Mouse (Mus musculus) stomach, postnatal 0 days (tissue): ENCODE results near the gene Trim69. TPM values are rescaled to one million over a fixed set of nuclear protein-coding genes. Genes with fewer than 3 reads are reported as not detected.
"Not testable (repeated sequence)": the region's sequence is repeated elsewhere in the genome, so short reads cannot be mapped to it uniquely, and the experiment has no call there.

Experiments used
- ATAC-seq: fragments of 200-750 bp; cut with Nextera tagmentation; 2 replicates; pipeline ENCODE4 v1.8.0; 2017; ENCODE audit not compliant: low FRiP score, low TSS enrichment
- DNase-seq: peaks from one replicate; pipeline ENCODE4 v3.0.0-alpha.2; 2016; ENCODE audit warnings: low spot score
- H3K27ac ChIP-seq: fragments of 300-500 bp; sonication (generic); replicated peaks from 2 replicates; pipeline ENCODE4 v1.5.1; 2014; ENCODE audit warnings: mild to moderate bottlenecking, control low read depth
- H3K27me3 ChIP-seq: fragments of 300-500 bp; sonication (generic); 2 replicates; pipeline ENCODE4 v1.6.1; 2014; ENCODE audit warnings: low read length; ENCODE audit not compliant: control insufficient read depth, insufficient read depth
- H3K36me3 ChIP-seq: fragments of 300-500 bp; sonication (generic); 2 replicates; pipeline ENCODE4 v1.6.1; 2014; ENCODE audit warnings: low read length, mixed read lengths; ENCODE audit not compliant: control insufficient read depth, insufficient read depth
- H3K4me1 ChIP-seq: fragments of 300-500 bp; sonication (generic); replicated peaks from 2 replicates; pipeline ENCODE4 v1.6.1; 2014; ENCODE audit warnings: antibody characterized with exemption; ENCODE audit not compliant: control insufficient read depth, insufficient read depth
- H3K4me2 ChIP-seq: fragments of 300-500 bp; sonication (generic); replicated peaks from 2 replicates; pipeline ENCODE4 v1.6.1; 2014; ENCODE audit warnings: low read depth, mild to moderate bottlenecking, control low read depth, moderate library complexity
- H3K4me3 ChIP-seq: fragments of 300-500 bp; sonication (generic); 2 replicates; pipeline ENCODE4 v1.5.1; 2014; ENCODE audit warnings: low read depth, low read length, control low read depth
- H3K9ac ChIP-seq: fragments of 300-500 bp; sonication (generic); 2 replicates; pipeline ENCODE4 v1.6.1; 2014; ENCODE audit warnings: mild to moderate bottlenecking, low read length, control low read depth, mixed read lengths
- H3K9me3 ChIP-seq: fragments of 300-500 bp; sonication (generic); 2 replicates; pipeline ENCODE4 v1.6.1; 2016; ENCODE audit warnings: low read length; ENCODE audit not compliant: control insufficient read depth
- CTCF ChIP-seq: IDR thresholded peaks from 2 replicates; pipeline ENCODE4 v1.5.1; 2016; ENCODE audit warnings: antibody characterized with exemption, low read depth, mild to moderate bottlenecking, moderate library complexity
- EP300 ChIP-seq: optimal IDR thresholded peaks from 2 replicates; pipeline ENCODE3; 2016; ENCODE audit warnings: antibody characterized with exemption
- WGBS: fragments of 180-500 bp; shearing (Covaris S2); extraction: QIAGEN DNeasy Blood & Tissue Kit; methylation state at CpG from one replicate; pipeline ENCODE4 v1.1.7; 2014; 5-methylcytosine and 5-hydroxymethylcytosine counted together
- polyA plus RNA-seq: library from polyadenylated mRNA; unstranded; fragments of >200 nt; fragmentation: Nextera tagmentation; extraction: Ambion mirVana; gene quantifications from 2 replicates; pipeline ENCODE4 v1.2.1, GENCODE M21; 2015

Trim69 gene
- polyA plus RNA-seq, 1 experiment from 2014 or later = not detected

GRCm38 (mm10) chr2:122210534-122211228 is 50.2 kb downstream of the Trim69 start:
- H3K9me3 ChIP-seq = no peaks in the 10 kb centered on the region
- ATAC-seq (no peak), DNase-seq (no peak)
- H3K4me2 ChIP-seq = no peak overlapping the region
- no peak overlapping the region for H3K9ac ChIP-seq
- no peak overlapping the region for H3K4me3 ChIP-seq
- TF ChIP-seq EP300 (no peak), CTCF (no peak)
- no peak overlapping the region for H3K27ac ChIP-seq
- no peaks in the 10 kb centered on the region for H3K27me3 ChIP-seq
- no peaks in the 10 kb centered on the region for H3K36me3 ChIP-seq
- WGBS = 71% methylated on average over 3 of the region's 3 CpGs
- no peaks in the 10 kb centered on the region for H3K4me1 ChIP-seq

GRCm38 (mm10) chr2:122217075-122217474 is 56.6 kb downstream of the Trim69 start:
- not testable (repeated sequence) for H3K36me3 ChIP-seq, H3K4me1 ChIP-seq, H3K9me3 ChIP-seq, ATAC-seq, H3K4me3 ChIP-seq, DNase-seq, H3K27me3 ChIP-seq, H3K27ac ChIP-seq, H3K4me2 ChIP-seq, H3K9ac ChIP-seq
- WGBS = 78% methylated on average over 4 of the region's 4 CpGs

- no peak overlapping the region for H3K9ac ChIP-seq
- no peaks in the 10 kb centered on the region for H3K9me3 ChIP-seq
- H3K4me2 ChIP-seq = no peak overlapping the region
- H3K4me1 ChIP-seq = no peaks in the 10 kb centered on the region
- H3K36me3 ChIP-seq = no peaks in the 10 kb centered on the region
- WGBS = 70% methylated on average over 2 of the region's 2 CpGs
- H3K27me3 ChIP-seq = no peaks in the 10 kb centered on the region
- H3K27ac ChIP-seq = no peak overlapping the region
- no peak overlapping the region for H3K4me3 ChIP-seq
- TF ChIP-seq EP300 (no peak), CTCF (no peak)
- DNase-seq (no peak), ATAC-seq (no peak)
Measured at GRCm38 (mm10) chr2:122218234-122218633, 57.7 kb downstream of the Trim69 start.

GRCm38 (mm10) chr2:122221378-122221777 is 60.9 kb downstream of the Trim69 start:
- no peak overlapping the region for H3K4me2 ChIP-seq
- no peak for TF ChIP-seq EP300
- no peak for TF ChIP-seq CTCF
- H3K27ac ChIP-seq = no peak overlapping the region
- H3K4me3 ChIP-seq = no peak overlapping the region
- no peak for DNase-seq
- no peaks in the 10 kb centered on the region for H3K27me3 ChIP-seq
- WGBS = 39% methylated on average over 4 of the region's 4 CpGs
- H3K9me3 ChIP-seq = no peaks in the 10 kb centered on the region
- no peaks in the 10 kb centered on the region for H3K36me3 ChIP-seq
- no peak for ATAC-seq
- H3K9ac ChIP-seq = no peak overlapping the region
- H3K4me1 ChIP-seq = no peaks in the 10 kb centered on the region

- H3K9me3 ChIP-seq = no peaks in the 10 kb centered on the region
- no peak overlapping the region for H3K9ac ChIP-seq
- no peaks in the 10 kb centered on the region for H3K36me3 ChIP-seq
- no peak for TF ChIP-seq EP300
- no peak for TF ChIP-seq CTCF
- H3K27me3 ChIP-seq = no peaks in the 10 kb centered on the region
- ATAC-seq (no peak), DNase-seq (no peak)
- no peaks in the 10 kb centered on the region for H3K4me1 ChIP-seq
- 26% methylated on average over 5 of the region's 5 CpGs for WGBS
- H3K27ac ChIP-seq = no peak overlapping the region
- no peak overlapping the region for H3K4me2 ChIP-seq
- no peak overlapping the region for H3K4me3 ChIP-seq
Measured at GRCm38 (mm10) chr2:122221798-122222197, 61.3 kb downstream of the Trim69 start.

GRCm38 (mm10) chr2:122222272-122222671 is 61.8 kb downstream of the Trim69 start:
- no peak overlapping the region for H3K9ac ChIP-seq
- H3K27me3 ChIP-seq = no peaks in the 10 kb centered on the region
- no peak overlapping the region for H3K27ac ChIP-seq
- no peak for TF ChIP-seq CTCF
- no peak for TF ChIP-seq EP300
- no peak overlapping the region for H3K4me3 ChIP-seq
- no peaks in the 10 kb centered on the region for H3K9me3 ChIP-seq
- no peaks in the 10 kb centered on the region for H3K36me3 ChIP-seq
- WGBS = 52% methylated on average over 5 of the region's 5 CpGs
- DNase-seq (no peak), ATAC-seq (no peak)
- no peak overlapping the region for H3K4me2 ChIP-seq
- no peaks in the 10 kb centered on the region for H3K4me1 ChIP-seq
